Mouse (Mus musculus) gastrocnemius, postnatal 4 days (tissue): ENCODE results near the gene Trex2. TPM values are rescaled to one million over a fixed set of nuclear protein-coding genes. Genes with fewer than 3 reads are reported as not detected.
A peak's percentile ranks its signal among the peaks of the same experiment; 100 is the strongest.

Experiments used
- DNase-seq, 2 experiments: peaks; one replicate each; pipeline ENCODE4 v3.0.0; 2021 to 2022; ENCODE audit warnings: low spot score in 2 of 2, mixed read lengths in 2 of 2
- long read RNA-seq, 2 experiments: library from polyadenylated mRNA; stranded (forward); transcript quantifications; one replicate each; pipeline ENCODE4 v2.0.0; 2021
- total RNA-seq, 2 experiments: library from RNA; stranded (reverse); gene quantifications; 2 replicates each; pipeline ENCODE4 v1.2.3; 2021

Trex2 gene
- not detected for total RNA-seq
- long read RNA-seq, experiment 1, partial matches to known transcripts, result 0 of 4 reads
- long read RNA-seq, experiment 1, other reads (novel, unspliced or antisense), result 1 of 4 reads
- long read RNA-seq, experiment 2, result 0 reads

- DNase-seq, result no peak
These were observed at the start of gene Trex2 for GRCm38 (mm10) chrX:73435252-73435651. Gene Trex2 (minus strand): TSS chrX:73435344.

- DNase-seq, result no peak
These were observed 49.7 kb upstream of the Trex2 start for GRCm38 (mm10) chrX:73484870-73485269.

- peak in 1 of 2 experiments; percentile 19 for DNase-seq
These were observed 48.9 kb upstream of the Trex2 start for GRCm38 (mm10) chrX:73484076-73484475.

GRCm38 (mm10) chrX:73483484-73483810, 48.3 kb upstream of the Trex2 start, which contains the start of gene Bgn:
Gene Bgn (plus strand): TSS chrX:73483602.
- peak in 1 of 2 experiments; percentile 40 for DNase-seq

- no peak for DNase-seq
These were observed 47.7 kb upstream of the Trex2 start for GRCm38 (mm10) chrX:73482643-73483483.

- DNase-seq, result no peak
These were observed 45.2 kb upstream of the Trex2 start for GRCm38 (mm10) chrX:73480334-73480733.

- no peak for DNase-seq
These were observed 44.5 kb upstream of the Trex2 start for GRCm38 (mm10) chrX:73479656-73480055.

GRCm38 (mm10) chrX:73477500-73477899, 42.4 kb upstream of the Trex2 start:
- no peak for DNase-seq

GRCm38 (mm10) chrX:73476621-73477020, 41.5 kb upstream of the Trex2 start:
- no peak for DNase-seq

GRCm38 (mm10) chrX:73475658-73476256, 40.6 kb upstream of the Trex2 start:
- no peak for DNase-seq

GRCm38 (mm10) chrX:73474340-73475165, 39.4 kb upstream of the Trex2 start:
- peak in 1 of 2 experiments; percentile 46 for DNase-seq

- no peak for DNase-seq
These were observed 36.6 kb upstream of the Trex2 start for GRCm38 (mm10) chrX:73471764-73472163.

- no peak for DNase-seq
These were observed 33.6 kb upstream of the Trex2 start for GRCm38 (mm10) chrX:73468752-73469151.

- DNase-seq, result no peak
These were observed 33.2 kb upstream of the Trex2 start for GRCm38 (mm10) chrX:73468330-73468729.

GRCm38 (mm10) chrX:73467446-73468241, 32.5 kb upstream of the Trex2 start:
- peak in 1 of 2 experiments; percentile 64 for DNase-seq

- DNase-seq, result peak in 1 of 2 experiments; percentile 57
These were observed 30.5 kb upstream of the Trex2 start for GRCm38 (mm10) chrX:73465483-73466186.

GRCm38 (mm10) chrX:73460792-73461191, 25.6 kb upstream of the Trex2 start:
- DNase-seq, result no peak

GRCm38 (mm10) chrX:73458877-73459392, 23.8 kb upstream of the Trex2 start, which contains the start of gene Haus7:
Gene Haus7 (minus strand): TSS chrX:73459044.
- DNase-seq, result peak; percentile 78 to 86

- DNase-seq, result peak; percentile 50 to 64
These were observed 16.8 kb upstream of the Trex2 start for GRCm38 (mm10) chrX:73451949-73452348.

- no peak for DNase-seq
These were observed 6.3 kb upstream of the Trex2 start for GRCm38 (mm10) chrX:73441428-73441827.
